Mouse (Mus musculus) c-Kit-positive CD71-negative TER-119-negative erythroid progenitor cells, embryonic 14.5 days (primary cell): ENCODE results near the gene Dntt.

ENCODE experiments used
- DNase-seq: peaks from one replicate; pipeline ENCODE4 v3.0.0-alpha.2; 2013; ENCODE audit warnings: low read depth

Gene Dntt

DNA sequence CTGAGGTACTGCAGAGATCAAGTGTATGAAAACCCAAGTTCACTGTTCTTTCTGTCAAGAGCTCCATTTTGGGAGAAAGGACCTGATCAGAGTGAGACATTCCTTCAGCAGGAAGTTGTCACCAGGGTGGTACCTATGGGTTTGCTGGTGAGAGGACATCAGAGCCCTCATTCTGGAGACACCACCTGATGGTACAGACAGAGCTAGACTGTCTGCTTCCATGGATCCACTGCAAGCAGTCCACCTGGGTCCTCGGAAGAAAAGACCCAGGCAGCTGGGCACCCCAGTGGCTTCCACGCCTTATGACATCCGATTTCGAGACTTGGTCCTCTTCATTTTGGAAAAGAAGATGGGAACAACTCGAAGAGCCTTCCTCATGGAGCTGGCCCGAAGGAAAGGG lies at the start of gene Dntt:
Dntt (plus strand) TSS at position 57 of the 400 bp plus-strand sequence.
- DNase-seq = no peak

DNA sequence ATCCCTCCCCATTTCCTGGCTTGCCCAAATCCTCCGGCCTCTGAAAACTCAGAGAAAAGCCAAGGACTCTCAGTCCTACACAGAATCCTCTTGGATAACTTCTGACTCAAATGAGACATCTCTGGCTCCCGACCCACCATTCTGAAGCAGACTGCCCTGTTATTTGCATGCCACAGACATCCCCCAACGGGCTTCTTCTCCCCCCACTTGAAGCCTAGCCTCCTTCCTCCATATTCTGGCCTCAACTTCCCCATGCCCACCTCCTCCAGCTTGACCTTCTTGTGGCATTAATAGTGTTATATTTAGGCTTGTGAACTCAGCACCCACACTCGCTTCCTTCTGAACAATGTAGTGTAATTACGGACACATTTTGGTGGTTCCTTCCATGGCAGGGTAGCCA lies 48.4 kb upstream of the Dntt start:
- no peak for DNase-seq

DNA sequence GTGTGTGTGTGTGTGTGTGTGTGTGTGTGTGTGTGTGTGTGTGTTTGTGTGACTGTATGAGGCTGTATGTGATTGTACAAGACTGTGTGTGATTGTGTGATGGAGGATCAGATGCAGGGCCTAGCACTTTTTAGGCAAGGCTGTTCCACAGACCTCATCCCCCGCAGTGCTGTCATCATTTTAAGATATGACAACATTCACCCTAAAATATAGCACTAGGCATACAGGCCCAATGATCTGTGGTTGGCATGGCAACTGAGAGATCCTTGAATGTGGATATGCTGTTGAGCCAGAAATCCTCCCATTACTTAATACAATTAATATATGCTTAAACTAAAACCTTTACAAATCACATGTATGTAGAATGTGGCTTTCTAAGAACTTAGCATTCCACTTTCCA lies 44.5 kb upstream of the Dntt start:
- no peak for DNase-seq

DNA sequence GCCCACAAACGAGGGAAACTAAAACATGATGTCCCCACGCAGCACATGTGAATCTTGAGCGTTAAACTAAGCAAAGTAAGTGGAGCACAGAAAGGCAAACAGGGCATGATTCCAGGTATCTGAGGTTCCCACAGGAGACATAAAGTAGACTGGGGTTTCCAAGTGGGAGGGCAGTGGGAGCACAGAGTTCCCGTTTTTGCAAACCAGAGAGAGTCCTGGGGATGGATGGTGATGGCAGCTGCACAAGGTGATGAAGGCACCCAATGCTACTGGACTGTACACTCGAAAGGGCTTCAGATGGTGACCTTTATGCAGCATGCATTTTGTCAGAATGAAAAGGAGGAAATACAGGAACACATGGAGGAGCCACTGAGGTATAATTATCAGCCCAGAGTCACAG lies 40.2 kb upstream of the Dntt start:
- no peak for DNase-seq

DNA sequence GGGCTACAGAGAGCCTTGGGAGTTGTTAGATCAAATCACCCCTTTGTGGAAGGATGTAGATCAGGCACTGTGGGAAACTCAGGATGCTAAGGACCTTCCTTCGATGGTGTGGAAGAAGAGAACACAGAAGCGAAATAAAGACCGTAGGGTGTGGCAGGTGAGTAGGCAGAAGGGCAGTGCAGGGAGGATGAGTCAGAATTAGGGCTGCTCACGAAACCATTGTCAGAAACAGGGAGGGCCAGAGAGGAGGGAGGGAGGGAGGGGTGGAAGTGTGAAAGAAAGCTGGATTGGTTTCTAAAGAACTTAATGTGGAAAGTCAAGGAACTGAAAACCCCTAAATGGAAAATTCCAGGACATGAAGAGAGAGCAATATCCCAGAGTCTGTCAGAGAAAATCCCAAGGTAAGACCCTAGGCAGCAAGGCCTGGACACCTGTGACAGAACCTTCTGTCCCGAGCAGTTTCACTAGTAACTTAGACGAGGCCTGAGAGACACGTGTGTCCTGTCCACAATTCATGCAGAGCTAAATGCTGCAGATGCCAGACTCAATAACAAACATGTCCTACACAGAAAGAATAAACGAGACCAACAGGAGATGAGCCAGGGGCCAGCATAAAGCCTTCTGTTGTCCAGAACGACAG lies 39.0 kb upstream of the Dntt start:
- DNase-seq = no peak

DNA sequence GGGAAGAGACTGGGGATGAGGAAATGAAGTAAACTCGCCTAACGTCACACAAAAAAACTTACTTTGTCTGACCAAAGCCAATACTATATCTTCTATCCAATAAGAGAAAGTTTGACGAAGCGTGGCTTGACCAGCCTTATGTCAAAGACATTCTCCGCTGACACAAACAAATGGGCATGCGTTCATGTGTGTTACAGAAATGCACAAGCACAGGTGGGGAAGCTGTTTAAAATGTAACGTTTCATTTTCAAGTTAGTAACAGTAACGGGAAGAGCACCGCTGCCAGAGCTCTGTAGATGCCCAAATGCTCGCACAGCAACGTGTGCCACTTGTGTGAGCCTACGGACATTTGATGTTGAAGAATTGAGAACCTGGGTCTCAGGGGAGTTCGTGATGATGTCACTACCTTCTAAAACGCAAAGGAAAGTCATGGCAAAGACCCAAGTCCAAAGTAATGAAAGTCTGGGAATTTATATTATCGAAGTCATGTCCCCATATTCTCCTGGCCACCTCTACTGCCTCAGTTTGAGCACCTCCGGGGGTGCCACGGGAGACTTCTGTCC lies 38.2 kb upstream of the Dntt start:
- no peak for DNase-seq

DNA sequence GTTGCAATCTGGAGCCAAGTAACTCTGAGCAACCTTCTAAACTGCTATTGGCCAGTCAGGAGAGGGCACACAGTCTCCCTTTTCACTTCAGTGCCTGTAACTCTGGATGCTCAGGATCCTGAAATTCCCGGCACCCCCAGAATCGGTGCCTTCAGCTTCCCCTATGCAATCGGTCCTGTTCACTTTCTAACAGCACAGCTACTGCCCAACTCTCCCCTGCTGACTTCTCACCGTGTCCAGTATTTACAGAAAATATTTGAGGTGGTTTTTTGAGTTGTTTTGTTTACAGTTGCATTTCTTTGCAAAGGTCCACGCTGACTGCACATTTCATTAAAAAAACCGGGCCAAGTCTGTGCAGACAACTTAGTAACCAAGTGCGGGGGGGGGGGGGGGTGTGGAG lies 37.4 kb upstream of the Dntt start:
- no peak for DNase-seq

DNA sequence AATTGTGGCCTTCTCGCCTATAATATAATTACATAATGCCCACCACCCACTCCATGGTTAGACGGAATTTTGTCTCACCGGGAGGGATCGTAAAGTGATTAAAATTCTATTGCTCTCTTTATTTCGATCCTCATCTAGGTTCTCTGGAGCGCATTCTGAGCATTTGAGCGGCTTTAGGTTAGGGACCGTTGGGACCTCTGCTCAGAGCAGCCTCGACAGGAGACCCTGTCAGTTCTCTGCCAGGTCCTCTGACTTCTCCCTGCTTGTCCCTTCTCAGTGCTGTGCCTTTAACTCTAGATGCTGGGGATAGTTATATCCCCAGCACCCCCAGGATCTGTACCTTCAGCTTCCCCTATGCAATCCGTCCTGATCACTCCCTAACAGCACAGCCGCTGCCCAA lies 37.0 kb upstream of the Dntt start:
- DNase-seq = no peak

DNA sequence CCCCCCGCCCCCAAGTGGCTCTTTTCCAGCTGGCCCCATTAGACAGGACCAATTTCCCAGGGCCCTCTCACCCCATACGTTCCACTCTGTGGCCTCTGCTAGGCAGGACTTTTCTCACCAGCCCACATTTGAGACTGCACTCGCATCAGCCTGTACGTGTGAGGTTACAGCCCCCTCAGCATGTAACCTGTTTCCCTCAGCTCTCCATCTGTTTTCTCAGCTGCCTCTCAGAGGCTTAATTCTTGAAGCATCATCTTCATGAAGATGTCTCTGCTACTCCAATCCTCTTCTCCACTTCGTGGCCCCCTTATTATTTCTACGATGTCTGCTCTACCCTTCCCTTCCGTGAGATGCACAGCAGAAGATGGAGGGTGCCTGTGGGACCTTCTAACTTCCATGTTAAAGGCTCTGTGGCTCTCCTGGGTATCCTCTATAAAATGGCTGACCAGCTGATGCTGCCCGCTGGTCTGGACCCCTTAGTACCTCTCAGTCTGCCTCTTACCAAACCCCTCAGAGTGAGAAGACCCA lies 36.5 kb upstream of the Dntt start:
- no peak for DNase-seq

DNA sequence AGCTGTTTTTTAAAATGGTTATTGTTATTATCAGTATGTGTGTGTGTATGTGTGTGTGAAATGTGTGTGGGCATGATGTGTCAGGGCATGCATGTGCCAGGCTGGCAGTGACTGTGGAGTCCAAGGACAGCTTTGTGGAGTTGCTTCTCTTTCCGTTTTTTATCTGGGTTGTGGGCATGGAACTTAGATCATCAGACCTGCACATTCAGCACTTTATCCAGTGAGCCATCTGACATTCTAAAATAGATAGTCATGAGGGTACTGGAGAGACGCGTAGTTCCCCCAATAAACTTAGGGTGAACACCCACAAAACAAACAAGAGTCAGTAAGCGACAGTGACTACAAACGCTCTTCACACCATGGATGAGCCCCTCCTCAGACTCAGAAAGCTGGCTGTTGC lies 35.7 kb upstream of the Dntt start:
- no peak for DNase-seq

DNA sequence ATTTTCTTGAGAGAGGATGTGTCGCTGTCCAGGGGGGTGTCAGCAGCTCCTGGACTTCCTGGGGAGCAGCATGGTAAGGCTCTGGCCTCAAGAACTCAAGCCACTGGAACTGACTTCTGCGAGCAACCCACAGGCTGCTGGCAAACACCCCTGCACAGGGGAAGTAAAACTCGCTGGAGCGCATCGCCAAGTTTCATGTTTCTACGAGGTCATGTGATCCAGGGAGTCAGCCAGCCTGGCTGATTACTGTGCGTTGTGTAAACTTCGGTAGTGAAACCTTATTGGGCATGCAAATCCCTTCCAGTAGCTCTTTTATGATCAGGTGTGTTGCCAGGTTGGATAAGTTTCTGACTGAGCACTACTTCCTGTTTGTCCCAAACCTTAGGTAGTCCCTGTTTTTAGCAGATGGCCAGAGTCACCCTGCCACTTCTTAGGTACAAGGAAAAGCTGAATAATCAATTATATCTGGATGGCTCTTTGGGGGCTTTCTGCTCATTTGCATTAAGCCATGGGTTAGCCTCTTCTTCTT lies 35.0 kb upstream of the Dntt start, which contains the start of gene Blnk:
Blnk (minus strand) TSS at position 479 of the 529 bp plus-strand sequence.
- peak; percentile 37 for DNase-seq

DNA sequence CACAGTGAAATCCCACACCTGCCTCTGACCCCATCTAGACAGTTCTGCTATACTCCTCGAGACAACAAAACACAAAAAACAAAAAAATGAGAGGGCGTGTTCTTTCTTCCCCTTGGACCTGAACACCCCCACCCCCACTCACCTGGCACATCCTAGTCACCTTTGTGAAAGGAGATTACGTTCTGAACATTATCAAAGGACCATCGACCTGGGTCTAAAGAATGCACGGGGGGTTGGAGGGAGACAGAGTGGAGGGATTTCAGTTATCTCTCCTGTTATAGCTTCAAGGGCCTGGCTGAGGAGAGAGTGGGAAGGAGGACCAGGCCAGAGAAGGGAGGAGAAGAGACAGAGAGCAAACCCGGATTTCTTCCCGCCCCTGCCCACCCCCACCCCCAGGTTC lies 34.2 kb upstream of the Dntt start:
- no peak for DNase-seq

DNA sequence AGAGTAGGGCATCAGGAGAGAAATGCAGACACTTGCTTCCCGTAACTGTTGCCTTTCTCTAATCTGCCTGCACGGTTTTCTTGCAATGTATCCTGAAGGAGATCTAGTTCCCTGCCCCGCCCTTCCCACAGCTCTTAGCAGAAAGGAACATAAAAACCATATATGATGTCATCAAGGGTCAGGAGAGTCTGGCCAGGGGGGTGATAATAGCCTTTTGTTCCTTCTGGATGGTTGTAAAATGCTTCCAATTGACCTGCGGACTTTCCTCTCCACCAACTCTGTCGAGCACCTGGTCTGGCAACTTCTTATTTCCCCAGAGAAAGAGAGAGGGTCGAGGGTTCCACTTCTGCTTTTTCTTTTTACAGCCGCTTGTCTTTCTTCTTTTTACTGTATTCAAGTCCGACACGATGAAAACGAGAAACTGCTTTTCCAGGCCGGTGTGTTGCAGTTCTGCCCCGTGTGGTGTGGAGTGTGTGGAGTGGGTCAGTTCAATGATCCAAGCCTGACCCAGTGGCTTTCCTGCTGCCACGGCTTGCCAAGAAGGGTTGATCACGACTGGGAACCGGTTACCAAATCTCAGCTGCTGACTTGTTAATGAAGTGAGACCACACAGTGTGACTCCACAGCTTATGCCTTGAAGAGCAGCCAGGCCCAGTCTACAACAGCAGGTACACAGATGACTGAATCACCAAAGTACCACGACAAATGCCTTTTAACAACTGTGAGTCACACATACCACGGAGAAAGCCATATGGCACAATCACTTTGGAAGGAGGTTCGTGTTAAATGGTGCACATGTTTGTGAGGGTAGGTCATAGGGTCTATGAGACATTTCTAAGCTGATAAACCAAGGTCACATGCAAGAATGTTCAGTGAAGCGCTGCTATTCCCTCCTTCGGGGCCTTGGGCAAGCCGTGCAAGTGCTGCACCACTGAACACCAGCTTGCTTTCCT lies 33.4 kb upstream of the Dntt start:
- no peak for DNase-seq

DNA sequence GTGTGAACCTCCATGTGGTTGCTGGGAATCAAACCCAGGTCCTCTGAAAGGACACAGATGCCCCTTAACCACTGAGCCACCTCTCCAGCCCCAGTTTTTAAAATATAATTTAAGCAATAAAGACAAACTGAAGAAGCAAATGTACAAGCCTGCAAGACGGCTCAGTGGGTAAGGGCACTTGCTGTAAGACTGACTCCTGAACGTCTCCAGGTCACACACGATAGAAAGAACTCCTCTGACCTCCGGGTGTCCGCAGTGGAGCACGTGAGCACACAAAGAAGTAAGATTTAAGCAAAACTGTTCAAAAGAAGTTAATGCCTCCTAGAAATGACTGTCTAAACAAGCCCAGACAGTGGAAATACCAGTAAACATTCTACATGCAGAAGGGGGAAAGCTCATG lies 32.4 kb upstream of the Dntt start:
- DNase-seq = no peak

DNA sequence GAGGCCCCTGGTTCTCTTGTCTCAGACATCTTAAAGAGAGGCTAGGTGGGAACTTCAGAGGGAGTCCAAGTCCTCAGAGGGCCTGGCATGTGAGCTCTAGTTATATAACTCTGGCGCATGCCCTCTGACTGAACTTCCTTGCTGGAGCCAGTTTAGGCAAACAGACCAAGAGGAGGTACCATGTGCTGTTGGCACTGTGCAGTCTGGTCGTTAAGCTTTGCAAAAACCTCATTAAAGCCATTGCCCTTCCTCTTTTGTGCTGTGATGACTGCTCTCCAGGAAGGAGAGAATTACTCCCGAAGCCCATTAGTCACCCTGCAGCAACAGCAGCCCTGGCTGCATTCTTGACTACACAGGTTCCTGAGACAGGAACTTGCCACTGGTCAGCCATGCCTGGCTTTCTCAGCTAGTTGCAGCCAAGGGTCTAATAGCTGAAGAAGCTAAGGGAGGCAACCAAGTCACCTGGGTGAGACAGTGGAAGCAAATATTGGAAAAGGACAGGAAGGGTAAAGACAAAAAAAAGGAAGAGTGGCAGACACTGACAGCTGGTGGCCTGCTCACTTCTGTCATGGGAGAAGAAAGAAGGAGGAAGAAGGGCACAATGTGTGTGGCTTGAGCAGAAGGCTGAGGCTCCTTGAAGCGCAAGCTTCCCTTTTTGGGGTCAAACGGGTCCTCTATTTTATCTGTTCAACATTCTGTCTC lies 30.5 kb upstream of the Dntt start:
- peak; percentile 24 for DNase-seq

DNA sequence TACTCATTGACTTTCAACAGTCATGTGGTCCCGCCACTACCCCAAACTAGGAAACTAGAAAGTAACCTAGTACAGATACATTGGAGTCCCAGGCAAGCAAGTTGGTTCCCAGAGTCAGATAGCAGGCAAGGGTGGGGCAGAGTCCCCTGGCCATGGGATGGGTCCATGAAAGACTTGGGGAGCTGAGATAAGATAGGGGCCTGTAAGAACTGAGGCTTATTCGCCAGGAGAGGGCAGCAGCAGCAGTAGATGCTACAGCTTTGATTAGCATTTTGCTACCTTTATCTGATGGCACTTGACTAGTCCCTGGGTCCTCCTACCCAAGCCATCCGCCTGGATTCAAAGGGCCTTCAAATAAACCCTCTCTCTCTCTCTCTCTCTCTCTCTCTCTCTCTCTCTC lies 29.5 kb upstream of the Dntt start:
- DNase-seq = no peak

DNA sequence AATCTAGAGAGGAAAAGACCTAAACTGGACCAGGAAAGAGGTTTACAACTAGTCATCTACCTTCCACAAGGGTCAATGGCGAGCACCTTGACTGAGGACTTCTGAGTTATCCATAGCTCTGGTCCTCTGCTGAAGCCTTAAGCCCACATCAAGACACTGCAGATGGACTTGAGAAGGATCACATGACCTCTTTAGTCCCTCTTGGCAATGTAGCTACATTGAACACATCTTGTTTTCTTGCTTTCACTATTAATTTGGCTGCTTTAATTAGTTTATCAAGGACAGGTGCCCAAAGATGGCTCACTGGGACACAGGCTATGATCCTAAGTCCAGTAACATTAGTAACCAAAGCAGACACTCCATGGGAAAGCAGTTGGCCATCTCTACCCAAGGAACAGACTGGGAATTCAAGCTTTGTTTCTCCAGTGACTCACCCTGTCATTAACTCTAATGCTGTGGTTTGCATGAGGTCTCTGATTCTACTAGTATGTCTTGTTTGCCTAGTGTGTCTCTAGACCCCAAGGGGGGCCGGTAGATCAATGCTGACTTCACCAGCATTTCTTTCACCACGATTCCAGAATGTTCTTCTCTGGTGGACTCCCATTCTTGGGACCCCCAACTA lies 25.3 kb upstream of the Dntt start:
- no peak for DNase-seq

DNA sequence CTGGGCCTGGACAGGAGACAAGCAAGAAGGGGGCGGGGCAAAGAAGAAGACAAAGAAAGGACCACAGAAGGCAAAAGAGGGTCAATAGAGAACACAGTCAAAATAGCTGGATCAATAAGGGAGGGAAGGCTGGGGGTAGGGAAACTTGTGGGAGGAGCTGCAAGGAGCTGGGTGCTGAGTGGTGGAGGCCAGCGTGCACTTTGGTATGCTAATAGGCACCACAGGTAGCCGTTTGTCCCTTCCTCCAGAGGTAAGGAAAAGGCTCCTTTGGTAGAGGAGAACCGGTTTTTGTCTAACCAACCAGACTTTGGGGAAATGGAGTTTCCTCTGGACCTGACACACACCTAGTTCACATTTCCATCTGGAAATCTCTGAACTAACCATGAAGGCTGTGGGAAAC lies 22.5 kb upstream of the Dntt start:
- no peak for DNase-seq

DNA sequence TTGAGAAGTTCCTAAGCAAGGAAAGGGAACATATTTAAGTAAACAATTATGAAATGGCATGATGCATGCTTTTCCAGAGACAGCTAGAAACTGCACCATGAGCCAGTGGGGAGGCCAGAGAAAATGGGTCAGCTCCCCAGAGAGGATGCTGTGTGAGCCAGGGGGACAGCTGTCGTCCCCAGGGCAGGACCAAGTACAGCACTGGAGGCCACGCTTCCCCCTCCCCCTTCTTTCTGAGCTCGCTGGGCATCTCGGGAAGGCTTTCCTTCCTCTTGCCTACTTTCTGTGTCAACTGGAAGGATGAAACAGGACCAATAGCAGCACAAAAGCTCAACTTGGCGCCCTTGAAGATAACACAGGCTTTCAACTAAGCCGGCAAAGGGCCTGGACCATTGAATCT lies 21.7 kb upstream of the Dntt start:
- no peak for DNase-seq

DNA sequence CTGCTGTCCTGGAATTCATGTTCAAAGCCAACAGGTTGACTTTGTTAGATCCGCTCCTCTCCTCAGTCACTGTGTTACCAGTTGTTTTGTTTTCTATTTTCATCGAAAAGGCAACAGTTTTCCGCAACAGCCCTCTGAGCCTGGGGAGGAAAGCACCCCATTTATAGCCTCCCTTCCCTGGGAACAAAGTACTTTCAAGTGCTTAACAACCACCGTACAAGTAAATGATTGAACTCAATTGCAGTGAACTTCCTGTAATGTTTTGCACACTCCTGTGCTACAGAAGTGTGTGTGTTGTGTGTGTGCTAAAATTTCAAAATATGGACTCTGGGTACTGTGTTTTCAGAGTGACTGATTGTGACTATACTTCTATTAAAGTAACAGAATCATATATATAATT lies 21.3 kb upstream of the Dntt start:
- DNase-seq = no peak

DNA sequence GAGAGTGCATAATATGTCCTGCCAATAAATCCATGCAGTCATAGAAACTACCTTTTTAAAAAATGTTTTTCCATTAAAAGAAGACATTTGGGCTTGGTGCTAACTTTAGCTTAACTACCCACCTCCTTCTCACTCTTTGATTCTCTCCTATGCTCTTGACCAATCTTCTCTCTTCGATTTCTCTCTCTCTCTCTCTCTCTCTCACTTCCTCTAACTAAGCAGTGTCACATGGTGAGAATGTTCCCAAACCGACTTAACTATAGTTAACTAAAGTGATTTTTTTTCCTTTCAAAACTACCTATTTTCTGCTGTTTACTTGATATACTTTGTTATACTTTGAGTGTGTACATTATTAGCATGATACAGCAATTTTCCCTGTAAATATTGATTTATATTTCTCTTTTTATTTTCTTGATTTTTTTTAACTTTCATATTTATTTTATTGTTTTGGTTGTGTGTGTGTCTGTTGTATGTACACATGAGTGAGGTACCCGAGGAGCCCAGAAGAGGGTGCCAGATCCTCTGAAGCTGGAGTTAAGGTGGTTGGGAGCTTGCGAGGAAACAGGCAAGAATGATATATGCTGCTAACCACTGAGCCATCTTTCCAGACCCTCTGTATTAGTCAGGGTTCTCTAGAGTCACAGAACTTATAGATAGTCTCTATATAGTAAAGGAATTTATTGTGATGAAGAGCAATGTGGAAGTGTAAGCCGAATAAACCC lies 20.2 kb upstream of the Dntt start:
- DNase-seq = no peak
